Mouse (Mus musculus) spleen, adult 2 months (tissue): ENCODE results near the gene Tcf20. TPM values are rescaled to one million over a fixed set of nuclear protein-coding genes. Genes with fewer than 3 reads are reported as not detected.
A peak's percentile ranks its signal among the peaks of the same experiment; 100 is the strongest.

ENCODE experiments used
- DNase-seq, 2 experiments: peaks; one replicate each; pipeline versions ENCODE4 v3.0.0 to v3.0.0-alpha.2; 2012 to 2021; ENCODE audit warnings: low spot score in 2 of 2, low read depth in 1 of 2
- H3K27ac ChIP-seq: fragments of 200-500 bp; 2 replicates; pipeline ENCODE4 v1.5.1; 2012; ENCODE audit warnings: low read length, inconsistent platforms; ENCODE audit not compliant: insufficient read depth
- H3K27me3 ChIP-seq: fragments of 200-500 bp; 2 replicates; pipeline ENCODE4 v1.6.1; 2012; ENCODE audit warnings: mild to moderate bottlenecking, moderate library complexity, low read length, inconsistent platforms; ENCODE audit not compliant: control insufficient read depth, insufficient read depth
- H3K36me3 ChIP-seq: fragments of 200-500 bp; 2 replicates; pipeline ENCODE4 v1.6.1; 2012; ENCODE audit warnings: mild to moderate bottlenecking, low read length, inconsistent platforms; ENCODE audit not compliant: control insufficient read depth, insufficient read depth
- H3K4me1 ChIP-seq: fragments of 200-500 bp; 2 replicates; pipeline ENCODE4 v1.6.1; 2011; ENCODE audit warnings: inconsistent platforms; ENCODE audit not compliant: control insufficient read depth, insufficient read depth, insufficient read length
- H3K4me3 ChIP-seq: fragments of 200-500 bp; 2 replicates; pipeline ENCODE4 v1.5.1; 2011; ENCODE audit warnings: mild to moderate bottlenecking, inconsistent platforms; ENCODE audit not compliant: insufficient read depth, insufficient read length; ENCODE audit errors: extremely low read depth
- CTCF ChIP-seq: fragments of 200-500 bp; IDR thresholded peaks from 2 replicates; pipeline ENCODE4 v1.5.1; 2011; ENCODE audit warnings: mild to moderate bottlenecking, inconsistent platforms; ENCODE audit not compliant: insufficient read depth, insufficient read length, insufficient replicate concordance; ENCODE audit errors: extremely low read depth
- POLR2A ChIP-seq: fragments of 200-500 bp; IDR thresholded peaks from 2 replicates; pipeline ENCODE4 v1.6.1; 2011; ENCODE audit warnings: low read depth, low read length, inconsistent platforms
- WGBS: fragments of 180-500 bp; shearing (Covaris S2); methylation state at CpG from one replicate; pipeline ENCODE4 v1.1.7; 2018; 5-methylcytosine and 5-hydroxymethylcytosine counted together
- polyA plus RNA-seq: library from polyadenylated mRNA; depleted of rRNA; stranded (reverse); fragments of >200 nt; gene quantifications from 2 replicates; pipeline ENCODE4 v1.2.3, GENCODE M21; 2012

Gene Tcf20
- polyA plus RNA-seq, 1 experiment, result 21.4 TPM

DNA sequence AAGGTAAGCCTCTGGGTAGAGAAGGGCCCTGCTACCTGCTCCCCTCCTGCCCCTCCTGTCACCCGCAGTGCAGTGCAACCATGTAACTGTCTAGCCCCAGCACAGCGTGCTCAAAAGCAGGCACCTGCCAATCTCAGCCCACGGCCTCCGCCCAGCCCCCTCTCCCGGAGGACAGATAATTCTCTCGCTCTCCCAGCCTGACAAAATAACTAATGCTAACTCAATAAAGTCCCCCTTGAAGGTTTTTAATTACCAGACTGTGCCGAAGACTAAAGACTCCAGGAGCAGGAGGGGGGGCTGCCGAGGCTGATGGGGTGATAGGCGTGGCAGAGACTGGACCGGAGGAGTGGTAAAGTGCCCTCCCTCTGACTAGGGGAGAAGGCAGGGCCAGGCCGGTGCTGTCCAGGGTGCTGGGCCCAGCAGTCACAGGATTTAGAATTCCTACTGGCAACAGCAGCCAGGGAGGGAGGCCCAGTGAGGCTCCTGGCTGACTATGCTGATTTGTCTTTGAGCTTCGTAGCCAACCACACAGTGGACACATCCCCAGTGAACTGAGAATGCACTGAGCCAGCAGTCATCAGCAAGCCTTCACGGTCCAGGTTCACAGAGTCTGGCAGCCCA lies 66.7 kb downstream of the Tcf20 start:
- Histone ChIP-seq H3K36me3 (no peaks in the 10 kb centered on the region), H3K27me3 (no peaks in the 10 kb centered on the region), H3K4me3 (no peak overlapping the region), H3K4me1 (no peaks in the 10 kb centered on the region; the same call in 1 of the 2 replicates), H3K27ac (no peak overlapping the region)
- no peak for DNase-seq
- WGBS, result 21% methylated on average over 13 of the region's 13 CpGs
- TF ChIP-seq CTCF, result no peak
- TF ChIP-seq POLR2A, result no peak

DNA sequence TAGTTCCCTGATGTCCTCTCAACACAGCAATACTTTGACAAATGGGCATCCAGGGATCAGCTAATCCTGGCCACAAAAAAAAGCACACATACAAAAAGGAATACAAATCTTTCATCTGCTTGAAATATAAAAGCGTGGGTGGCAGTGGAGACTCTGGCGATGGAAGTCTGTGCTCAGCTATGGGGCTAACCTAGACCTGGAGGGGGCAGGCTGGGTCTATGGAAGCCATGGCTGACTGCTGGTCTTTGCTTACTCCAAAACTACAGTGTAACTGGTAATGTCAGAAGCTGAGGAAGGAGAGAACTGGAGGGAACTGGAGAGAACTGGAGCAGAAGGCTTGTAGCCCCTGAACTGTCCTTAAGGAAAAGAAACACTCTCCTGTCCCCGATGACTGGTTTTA lies 69.7 kb downstream of the Tcf20 start:
- no peak overlapping the region for H3K27ac ChIP-seq
- H3K36me3 ChIP-seq, result no peaks in the 10 kb centered on the region
- no peaks in the 10 kb centered on the region for H3K27me3 ChIP-seq
- 76% methylated on average over 3 of the region's 3 CpGs for WGBS
- 0 out of 2 replicates have a peak, but pooled peaks have one; percentile 10 for TF ChIP-seq CTCF
- no peak for TF ChIP-seq POLR2A
- no peak for DNase-seq
- H3K4me3 ChIP-seq, result no peak overlapping the region
- H3K4me1 ChIP-seq, result peaks cover 3% of the 10 kb centered on the region; the same call in 1 of the 2 replicates

DNA sequence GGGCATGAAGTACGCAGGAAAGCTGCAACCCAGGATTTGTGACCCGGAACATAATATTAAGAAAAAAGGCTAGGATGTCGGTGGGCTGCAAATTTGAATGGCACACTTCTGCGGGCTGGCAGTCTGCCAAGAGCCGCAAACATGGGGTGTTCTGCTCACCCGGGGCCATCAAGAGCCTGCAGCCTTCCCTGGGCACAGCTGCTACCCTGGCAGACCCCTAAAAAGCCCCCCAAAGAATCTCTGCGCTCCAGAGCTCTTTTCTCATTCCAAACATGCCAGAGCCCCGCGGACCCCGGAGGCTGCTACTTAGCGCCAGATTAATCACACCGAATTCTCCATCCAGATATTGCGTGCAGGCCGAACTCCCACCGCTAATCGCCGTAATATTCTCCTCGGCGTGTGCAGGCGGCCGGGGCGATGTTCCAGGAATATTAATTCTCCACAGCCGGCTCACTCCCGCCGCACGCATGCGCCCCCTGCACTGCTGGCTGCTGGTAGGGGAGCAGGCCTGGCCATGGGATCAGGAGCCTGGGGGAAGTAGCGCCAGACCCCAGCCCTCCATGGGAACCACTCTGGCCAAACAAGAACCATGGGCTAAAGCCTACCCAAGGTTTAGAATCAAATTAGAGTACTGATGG lies 70.3 kb downstream of the Tcf20 start:
- Histone ChIP-seq H3K27ac (no peak overlapping the region), H3K27me3 (no peaks in the 10 kb centered on the region), H3K4me1 (peaks cover 3% of the 10 kb centered on the region; the same call in 1 of the 2 replicates), H3K36me3 (no peaks in the 10 kb centered on the region), H3K4me3 (no peak overlapping the region)
- no peak for DNase-seq
- WGBS, result 75% methylated on average over 28 of the region's 28 CpGs
- TF ChIP-seq CTCF (no peak), POLR2A (no peak)

DNA sequence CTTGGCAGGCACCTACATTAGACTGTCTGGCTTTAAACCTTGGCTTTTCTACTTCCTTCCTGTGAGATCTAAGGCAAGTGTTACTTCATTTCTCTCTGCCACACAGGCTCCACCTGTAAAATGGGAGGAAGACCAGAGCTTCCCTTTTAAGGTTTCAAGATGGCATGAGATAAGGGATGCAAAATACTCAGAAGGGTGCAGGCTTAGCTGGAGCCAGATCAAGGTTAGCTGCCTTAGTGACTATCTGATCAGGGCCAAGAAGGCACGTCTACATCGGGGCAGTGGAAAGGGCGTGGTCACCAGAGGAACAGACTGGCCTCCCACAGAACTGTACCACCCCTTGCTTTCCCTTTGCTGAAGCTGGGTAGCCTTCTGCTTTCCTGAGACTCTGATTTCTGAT lies 73.2 kb downstream of the Tcf20 start:
- Histone ChIP-seq H3K4me1 (peaks cover 8% of the 10 kb centered on the region), H3K27ac (no peak overlapping the region), H3K36me3 (no peaks in the 10 kb centered on the region), H3K27me3 (no peaks in the 10 kb centered on the region; the same call in 1 of the 2 replicates), H3K4me3 (no peak overlapping the region)
- 17% methylated on average over 3 of the region's 3 CpGs for WGBS
- TF ChIP-seq CTCF (no peak), POLR2A (no peak)
- no peak for DNase-seq

DNA sequence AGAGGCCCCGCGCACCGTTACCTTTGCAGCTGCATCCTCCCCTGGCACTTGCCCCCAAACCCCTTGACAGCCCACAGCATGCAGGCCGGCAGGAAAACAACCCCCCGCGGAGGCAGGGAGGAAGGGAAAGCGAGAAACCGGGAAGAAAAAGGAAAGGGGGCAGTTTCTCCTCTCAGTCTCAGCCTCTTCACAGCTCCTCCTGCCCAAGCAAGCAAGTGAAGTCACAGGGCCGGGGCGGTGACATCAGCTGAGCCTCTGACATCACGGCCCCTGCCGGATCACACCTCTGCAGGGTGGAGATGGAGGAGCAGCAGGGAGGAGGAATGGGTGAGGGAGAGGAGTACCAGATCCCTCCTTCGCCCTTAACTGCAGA lies 75.7 kb downstream of the Tcf20 start:
- TF ChIP-seq CTCF, result no peak
- TF ChIP-seq POLR2A, result no peak
- no peaks in the 10 kb centered on the region; the same call in 1 of the 2 replicates for H3K27me3 ChIP-seq
- H3K4me3 ChIP-seq, result peak overlapping the region; percentile 25; the same call in 1 of the 2 replicates
- no peaks in the 10 kb centered on the region for H3K36me3 ChIP-seq
- DNase-seq, result no peak
- H3K4me1 ChIP-seq, result peaks cover 8% of the 10 kb centered on the region
- no peak overlapping the region for H3K27ac ChIP-seq
- 11% methylated on average over 13 of the region's 13 CpGs for WGBS

DNA sequence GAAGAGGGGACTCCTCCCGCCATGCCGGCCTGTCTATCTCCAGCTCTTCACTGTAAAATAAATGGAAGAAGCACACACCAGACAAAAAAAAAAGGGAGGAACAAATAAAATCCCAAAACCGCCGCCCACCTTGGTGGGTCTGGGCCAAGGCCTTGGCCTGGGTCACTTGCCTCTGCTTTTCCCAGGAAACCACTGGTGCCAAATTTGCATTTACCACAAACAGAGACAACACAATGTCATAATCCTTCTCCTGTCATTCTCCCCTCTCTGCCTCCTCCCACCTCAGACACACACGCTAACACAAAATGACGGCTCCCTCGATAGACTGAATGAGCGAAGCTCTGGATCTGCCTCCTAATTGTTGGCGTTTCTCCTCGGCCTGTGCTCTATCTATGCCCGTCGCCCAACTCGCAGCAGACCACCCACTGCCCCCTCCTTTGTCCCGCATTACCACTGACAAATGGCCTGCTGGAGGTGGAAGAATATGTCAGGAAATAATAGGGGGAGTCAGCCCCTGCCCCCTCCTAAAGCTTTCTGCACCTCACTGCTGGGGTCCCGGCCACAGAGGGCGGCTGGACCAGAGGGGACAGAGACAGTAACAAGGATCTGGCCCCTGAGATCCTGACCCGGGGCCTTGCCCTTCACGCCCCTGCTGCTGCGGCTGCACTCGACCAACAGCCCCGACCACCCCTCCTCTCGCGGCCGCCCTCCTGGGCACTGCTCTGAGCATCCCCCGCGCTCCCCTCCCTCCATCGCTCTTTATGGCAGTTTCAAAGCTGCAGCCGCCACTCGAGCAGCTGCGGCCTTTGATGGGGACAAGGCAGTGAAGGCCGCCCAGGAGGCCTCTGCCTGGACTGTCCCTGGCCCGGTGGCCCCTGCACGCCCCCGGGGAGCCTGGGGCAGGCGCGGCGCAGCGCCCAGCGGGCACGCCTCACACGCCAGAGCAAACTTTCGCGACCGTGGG lies 76.4 kb downstream of the Tcf20 start:
- no peaks in the 10 kb centered on the region; the same call in 1 of the 2 replicates for H3K27me3 ChIP-seq
- 43% methylated on average over 44 of the region's 44 CpGs for WGBS

More for the DNA sequence above, 76.4 kb downstream of the Tcf20 start:
- no peaks in the 10 kb centered on the region for H3K36me3 ChIP-seq
- peaks cover 8% of the 10 kb centered on the region for H3K4me1 ChIP-seq
- H3K27ac ChIP-seq, result no peak overlapping the region
- no peak for TF ChIP-seq POLR2A
- no peak for TF ChIP-seq CTCF
- H3K4me3 ChIP-seq, result peak overlapping the region; percentile 25; the same call in 1 of the 2 replicates
- no peak for DNase-seq
